Mouse (Mus musculus) stomach, postnatal 0 days (tissue): ENCODE measurements around the gene Lpin3. TPM values are rescaled to one million over a fixed set of nuclear protein-coding genes. Genes with fewer than 3 reads are reported as not detected.
A peak's percentile ranks its signal among the peaks of the same experiment; 100 is the strongest.

ENCODE experiments used
- ATAC-seq: fragments of 200-750 bp; cut with Nextera tagmentation; 2 replicates; pipeline ENCODE4 v1.8.0; 2017; ENCODE audit not compliant: low FRiP score, low TSS enrichment
- DNase-seq: peaks from one replicate; pipeline ENCODE4 v3.0.0-alpha.2; 2016; ENCODE audit warnings: low spot score
- H3K27ac ChIP-seq: fragments of 300-500 bp; sonication (generic); replicated peaks from 2 replicates; pipeline ENCODE4 v1.5.1; 2014; ENCODE audit warnings: mild to moderate bottlenecking, control low read depth
- H3K27me3 ChIP-seq: fragments of 300-500 bp; sonication (generic); 2 replicates; pipeline ENCODE4 v1.6.1; 2014; ENCODE audit warnings: low read length; ENCODE audit not compliant: control insufficient read depth, insufficient read depth
- H3K36me3 ChIP-seq: fragments of 300-500 bp; sonication (generic); 2 replicates; pipeline ENCODE4 v1.6.1; 2014; ENCODE audit warnings: low read length, mixed read lengths; ENCODE audit not compliant: control insufficient read depth, insufficient read depth
- H3K4me1 ChIP-seq: fragments of 300-500 bp; sonication (generic); replicated peaks from 2 replicates; pipeline ENCODE4 v1.6.1; 2014; ENCODE audit warnings: antibody characterized with exemption; ENCODE audit not compliant: control insufficient read depth, insufficient read depth
- H3K4me2 ChIP-seq: fragments of 300-500 bp; sonication (generic); replicated peaks from 2 replicates; pipeline ENCODE4 v1.6.1; 2014; ENCODE audit warnings: low read depth, mild to moderate bottlenecking, control low read depth, moderate library complexity
- H3K4me3 ChIP-seq: fragments of 300-500 bp; sonication (generic); 2 replicates; pipeline ENCODE4 v1.5.1; 2014; ENCODE audit warnings: low read depth, low read length, control low read depth
- H3K9ac ChIP-seq: fragments of 300-500 bp; sonication (generic); 2 replicates; pipeline ENCODE4 v1.6.1; 2014; ENCODE audit warnings: mild to moderate bottlenecking, low read length, control low read depth, mixed read lengths
- H3K9me3 ChIP-seq: fragments of 300-500 bp; sonication (generic); 2 replicates; pipeline ENCODE4 v1.6.1; 2016; ENCODE audit warnings: low read length; ENCODE audit not compliant: control insufficient read depth
- CTCF ChIP-seq: IDR thresholded peaks from 2 replicates; pipeline ENCODE4 v1.5.1; 2016; ENCODE audit warnings: antibody characterized with exemption, low read depth, mild to moderate bottlenecking, moderate library complexity
- EP300 ChIP-seq: optimal IDR thresholded peaks from 2 replicates; pipeline ENCODE3; 2016; ENCODE audit warnings: antibody characterized with exemption
- WGBS: fragments of 180-500 bp; shearing (Covaris S2); extraction: QIAGEN DNeasy Blood & Tissue Kit; methylation state at CpG from one replicate; pipeline ENCODE4 v1.1.7; 2014; 5-methylcytosine and 5-hydroxymethylcytosine counted together
- polyA plus RNA-seq: library from polyadenylated mRNA; unstranded; fragments of >200 nt; fragmentation: Nextera tagmentation; extraction: Ambion mirVana; gene quantifications from 2 replicates; pipeline ENCODE4 v1.2.1, GENCODE M21; 2015

Lpin3 gene
- polyA plus RNA-seq, 1 experiment from 2014 or later, result 19.4 TPM

GRCm38 (mm10) chr2:160854687-160855086 is 25.8 kb upstream of the Lpin3 start:
- Histone ChIP-seq H3K9me3 (no peaks in the 10 kb centered on the region), H3K4me2 (no peak overlapping the region), H3K4me1 (no peaks in the 10 kb centered on the region), H3K36me3 (no peaks in the 10 kb centered on the region), H3K27me3 (no peaks in the 10 kb centered on the region), H3K27ac (no peak overlapping the region), H3K9ac (no peak overlapping the region), H3K4me3 (no peak overlapping the region)
- no peak for TF ChIP-seq CTCF
- no peak for TF ChIP-seq EP300
- no peak for ATAC-seq
- DNase-seq, result no peak

- Histone ChIP-seq H3K4me3 (no peak overlapping the region), H3K9me3 (no peaks in the 10 kb centered on the region), H3K27me3 (no peaks in the 10 kb centered on the region), H3K9ac (no peak overlapping the region), H3K27ac (no peak overlapping the region), H3K36me3 (no peaks in the 10 kb centered on the region), H3K4me1 (no peaks in the 10 kb centered on the region), H3K4me2 (no peak overlapping the region)
- 79% methylated on average over 5 of the region's 5 CpGs for WGBS
- no peak for ATAC-seq
- TF ChIP-seq EP300, result no peak
- TF ChIP-seq CTCF, result peak; percentile 23; the same call in 1 of the 2 replicates
- DNase-seq, result no peak
Observed at GRCm38 (mm10) chr2:160856359-160857102, 23.9 kb upstream of the Lpin3 start.

- no peak for ATAC-seq
- H3K36me3 ChIP-seq, result no peaks in the 10 kb centered on the region
- H3K4me2 ChIP-seq, result no peak overlapping the region
- WGBS, result 65% methylated on average over 1 of the region's 1 CpGs
- H3K4me1 ChIP-seq, result no peaks in the 10 kb centered on the region
- H3K4me3 ChIP-seq, result no peak overlapping the region
- no peaks in the 10 kb centered on the region for H3K9me3 ChIP-seq
- no peak for DNase-seq
- no peak overlapping the region for H3K27ac ChIP-seq
- no peak for TF ChIP-seq EP300
- TF ChIP-seq CTCF, result no peak
- no peak overlapping the region for H3K9ac ChIP-seq
- H3K27me3 ChIP-seq, result no peaks in the 10 kb centered on the region
Observed at GRCm38 (mm10) chr2:160860363-160860762, 20.1 kb upstream of the Lpin3 start.

- 81% methylated on average over 1 of the region's 1 CpGs for WGBS
- H3K9ac ChIP-seq, result no peak overlapping the region
- no peak for DNase-seq
- H3K27ac ChIP-seq, result no peak overlapping the region
- H3K4me2 ChIP-seq, result no peak overlapping the region
- no peaks in the 10 kb centered on the region for H3K36me3 ChIP-seq
- no peak for TF ChIP-seq CTCF
- TF ChIP-seq EP300, result no peak
- no peak for ATAC-seq
- no peaks in the 10 kb centered on the region for H3K27me3 ChIP-seq
- H3K4me1 ChIP-seq, result no peaks in the 10 kb centered on the region
- H3K4me3 ChIP-seq, result no peak overlapping the region
- no peaks in the 10 kb centered on the region for H3K9me3 ChIP-seq
Observed at GRCm38 (mm10) chr2:160864112-160864511, 16.4 kb upstream of the Lpin3 start.

GRCm38 (mm10) chr2:160865266-160865665 is 15.2 kb upstream of the Lpin3 start:
- no peak overlapping the region for H3K4me2 ChIP-seq
- no peak for ATAC-seq
- no peak for TF ChIP-seq EP300
- no peak for TF ChIP-seq CTCF

GRCm38 (mm10) chr2:160869446-160869845 is 11.0 kb upstream of the Lpin3 start:
- no peaks in the 10 kb centered on the region for H3K27me3 ChIP-seq
- no peaks in the 10 kb centered on the region for H3K36me3 ChIP-seq
- TF ChIP-seq EP300 (no peak), CTCF (no peak)
- no peak for DNase-seq
- ATAC-seq, result no peak
- no peak overlapping the region for H3K27ac ChIP-seq
- no peaks in the 10 kb centered on the region for H3K4me1 ChIP-seq
- H3K9ac ChIP-seq, result no peak overlapping the region
- H3K4me3 ChIP-seq, result no peak overlapping the region
- H3K9me3 ChIP-seq, result no peaks in the 10 kb centered on the region
- H3K4me2 ChIP-seq, result no peak overlapping the region
- WGBS, result 76% methylated on average over 3 of the region's 3 CpGs

More at GRCm38 (mm10) chr2:160865266-160865665, 15.2 kb upstream of the Lpin3 start:
- DNase-seq, result no peak
- no peaks in the 10 kb centered on the region for H3K27me3 ChIP-seq
- H3K9me3 ChIP-seq, result no peaks in the 10 kb centered on the region
- H3K36me3 ChIP-seq, result no peaks in the 10 kb centered on the region
- H3K27ac ChIP-seq, result no peak overlapping the region
- H3K9ac ChIP-seq, result no peak overlapping the region
- no peak overlapping the region for H3K4me3 ChIP-seq
- no peaks in the 10 kb centered on the region for H3K4me1 ChIP-seq
- 82% methylated on average over 2 of the region's 2 CpGs for WGBS
